Mouse (Mus musculus) T-helper 1 cell (primary cell): ENCODE results near the gene Arpp21.
"Not testable (repeated sequence)": the region's sequence is repeated elsewhere in the genome, so short reads cannot be mapped to it uniquely, and the experiment has no call there.

ENCODE experiments used
- in situ Hi-C: fragments of 300-600 bp; cut with MboI, MseI; formaldehyde crosslinking; loops from one replicate; pipeline ENCODE4 v1.15.1; 2025; ENCODE audit warnings: high pct_unique_total_duplicates

The Arpp21 gene

GRCm38 (mm10) chr9:112111610-112112009 is 124.1 kb downstream of the Arpp21 start:
- in situ Hi-C loops: no loop called here

- in situ Hi-C loops: no loop called here
These were observed 132.9 kb downstream of the Arpp21 start for GRCm38 (mm10) chr9:112102852-112103192.

GRCm38 (mm10) chr9:112102155-112102851 is 133.4 kb downstream of the Arpp21 start:
- in situ Hi-C loops: no loop called here

GRCm38 (mm10) chr9:112100841-112101595 is 134.7 kb downstream of the Arpp21 start:
- in situ Hi-C loops: no loop called here

- in situ Hi-C loops: no loop called here
These were observed 137.5 kb downstream of the Arpp21 start for GRCm38 (mm10) chr9:112098267-112098666.

- in situ Hi-C loops: no loop called here
These were observed 140.0 kb downstream of the Arpp21 start for GRCm38 (mm10) chr9:112095708-112096107.

GRCm38 (mm10) chr9:112095198-112095597 is 140.5 kb downstream of the Arpp21 start:
- in situ Hi-C loops: no loop called here

- in situ Hi-C loops: no loop called here
These were observed 156.8 kb downstream of the Arpp21 start for GRCm38 (mm10) chr9:112078903-112079302.

GRCm38 (mm10) chr9:112078453-112078852 is 157.3 kb downstream of the Arpp21 start:
- in situ Hi-C loops: no loop called here

- in situ Hi-C loops: no loop called here
These were observed 160.5 kb downstream of the Arpp21 start for GRCm38 (mm10) chr9:112075273-112075672.

- in situ Hi-C loops: no loop called here
These were observed 160.9 kb downstream of the Arpp21 start for GRCm38 (mm10) chr9:112074872-112075271.

- in situ Hi-C loops: no loop called here
These were observed 164.4 kb downstream of the Arpp21 start for GRCm38 (mm10) chr9:112071368-112071767.

GRCm38 (mm10) chr9:112070961-112071360 is 164.8 kb downstream of the Arpp21 start:
- in situ Hi-C loops: no loop called here

GRCm38 (mm10) chr9:112068250-112068649 is 167.5 kb downstream of the Arpp21 start:
- in situ Hi-C loops: no loop called here

- in situ Hi-C loops: no loop called here
These were observed 174.9 kb downstream of the Arpp21 start for GRCm38 (mm10) chr9:112060696-112061425.

- in situ Hi-C loops: no loop called here
These were observed 180.8 kb downstream of the Arpp21 start for GRCm38 (mm10) chr9:112054807-112055381.

- in situ Hi-C loops: no loop called here
These were observed 187.8 kb downstream of the Arpp21 start for GRCm38 (mm10) chr9:112047903-112048467.

GRCm38 (mm10) chr9:112040566-112040965 is 195.2 kb downstream of the Arpp21 start:
- in situ Hi-C loops: no loop called here

GRCm38 (mm10) chr9:112037732-112038131 is 198.0 kb downstream of the Arpp21 start:
- in situ Hi-C loops: no loop called here

GRCm38 (mm10) chr9:112033840-112034239 is 201.9 kb downstream of the Arpp21 start:
- in situ Hi-C loops: not testable (repeated sequence)

- in situ Hi-C loops: no loop called here
These were observed 203.6 kb downstream of the Arpp21 start for GRCm38 (mm10) chr9:112032169-112032568.

- in situ Hi-C loops: no loop called here
These were observed 212.1 kb downstream of the Arpp21 start for GRCm38 (mm10) chr9:112023562-112024015.
